Mouse (Mus musculus) lung, adult 18-20 months (tissue): ENCODE data around the gene Suclg1.

Experiments used
- DNase-seq, 2 experiments: peaks; one replicate each; pipeline ENCODE4 v3.0.0; 2022; ENCODE audit warnings: mixed read lengths in 2 of 2

The Suclg1 gene

GRCm38 (mm10) chr6:73251336-73251735 lies 3.2 kb downstream of the Suclg1 start:
- no peak for DNase-seq

GRCm38 (mm10) chr6:73252396-73252795 lies 4.2 kb downstream of the Suclg1 start:
- no peak for DNase-seq

- no peak for DNase-seq
Measured at GRCm38 (mm10) chr6:73253006-73253405, 4.8 kb downstream of the Suclg1 start.

- DNase-seq = no peak
Measured at GRCm38 (mm10) chr6:73253584-73253983, 5.4 kb downstream of the Suclg1 start.

GRCm38 (mm10) chr6:73254307-73255228 lies 6.4 kb downstream of the Suclg1 start:
- DNase-seq = peak in 1 of 2 experiments; percentile 58

- DNase-seq = no peak
Measured at GRCm38 (mm10) chr6:73257068-73257467, 8.9 kb downstream of the Suclg1 start.

GRCm38 (mm10) chr6:73260110-73260509 lies 11.9 kb downstream of the Suclg1 start:
- no peak for DNase-seq

- no peak for DNase-seq
Measured at GRCm38 (mm10) chr6:73264801-73265200, 16.6 kb downstream of the Suclg1 start.

- no peak for DNase-seq
Measured at GRCm38 (mm10) chr6:73267738-73268311, 19.6 kb downstream of the Suclg1 start.

GRCm38 (mm10) chr6:73269374-73269773 lies 21.2 kb downstream of the Suclg1 start:
- no peak for DNase-seq

GRCm38 (mm10) chr6:73271546-73272091 lies 23.4 kb downstream of the Suclg1 start:
- peak; percentile 66 to 81 for DNase-seq

GRCm38 (mm10) chr6:73275002-73275401 lies 26.8 kb downstream of the Suclg1 start:
- no peak for DNase-seq

- DNase-seq = no peak
Measured at GRCm38 (mm10) chr6:73279681-73280080, 31.5 kb downstream of the Suclg1 start.

GRCm38 (mm10) chr6:73280546-73281115 lies 32.4 kb downstream of the Suclg1 start:
- no peak for DNase-seq

- no peak for DNase-seq
Measured at GRCm38 (mm10) chr6:73286326-73286725, 38.1 kb downstream of the Suclg1 start.

- DNase-seq = peak in 1 of 2 experiments; percentile 0
Measured at GRCm38 (mm10) chr6:73306837-73307236, 58.7 kb downstream of the Suclg1 start.

GRCm38 (mm10) chr6:73308685-73309520 lies 60.7 kb downstream of the Suclg1 start:
- DNase-seq = no peak

GRCm38 (mm10) chr6:73311335-73311734 lies 63.2 kb downstream of the Suclg1 start:
- DNase-seq = no peak

- DNase-seq = no peak
Measured at GRCm38 (mm10) chr6:73311786-73312185, 63.6 kb downstream of the Suclg1 start.

GRCm38 (mm10) chr6:73314923-73315603 lies 66.9 kb downstream of the Suclg1 start:
- peak; percentile 67 to 77 for DNase-seq

- DNase-seq = no peak
Measured at GRCm38 (mm10) chr6:73322306-73322705, 74.1 kb downstream of the Suclg1 start.
